Mouse (Mus musculus) spleen, postnatal 14 days (tissue): ENCODE measurements around the gene Tmem127.
"Not testable (repeated sequence)": the region's sequence is repeated elsewhere in the genome, so short reads cannot be mapped to it uniquely, and the experiment has no call there.

ENCODE experiments used
- DNase-seq, 2 experiments: peaks; one replicate each; pipeline ENCODE4 v3.0.0; 2021 to 2022; ENCODE audit warnings: low spot score in 2 of 2

The Tmem127 gene

DNA sequence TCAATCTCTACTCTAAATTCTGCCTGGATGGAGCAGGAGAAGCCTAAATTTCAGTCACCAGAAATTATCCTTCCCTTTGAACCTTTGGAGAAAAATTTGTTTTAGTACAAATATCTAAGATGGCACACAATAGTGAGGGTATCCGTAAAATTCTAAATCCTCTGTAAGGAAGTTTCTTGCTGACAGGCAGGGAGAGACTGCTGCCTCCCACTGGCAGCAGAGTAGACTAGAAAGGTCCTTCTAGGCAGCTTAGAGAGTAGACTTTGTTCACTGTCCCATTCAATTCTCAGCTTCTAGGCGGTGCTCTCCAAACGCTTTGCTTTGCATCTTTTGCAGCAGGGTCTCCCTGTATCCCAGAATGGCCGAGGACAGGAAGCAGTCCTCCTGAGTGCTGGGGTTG is 20.1 kb downstream of the Tmem127 start:
- no peak for DNase-seq

DNA sequence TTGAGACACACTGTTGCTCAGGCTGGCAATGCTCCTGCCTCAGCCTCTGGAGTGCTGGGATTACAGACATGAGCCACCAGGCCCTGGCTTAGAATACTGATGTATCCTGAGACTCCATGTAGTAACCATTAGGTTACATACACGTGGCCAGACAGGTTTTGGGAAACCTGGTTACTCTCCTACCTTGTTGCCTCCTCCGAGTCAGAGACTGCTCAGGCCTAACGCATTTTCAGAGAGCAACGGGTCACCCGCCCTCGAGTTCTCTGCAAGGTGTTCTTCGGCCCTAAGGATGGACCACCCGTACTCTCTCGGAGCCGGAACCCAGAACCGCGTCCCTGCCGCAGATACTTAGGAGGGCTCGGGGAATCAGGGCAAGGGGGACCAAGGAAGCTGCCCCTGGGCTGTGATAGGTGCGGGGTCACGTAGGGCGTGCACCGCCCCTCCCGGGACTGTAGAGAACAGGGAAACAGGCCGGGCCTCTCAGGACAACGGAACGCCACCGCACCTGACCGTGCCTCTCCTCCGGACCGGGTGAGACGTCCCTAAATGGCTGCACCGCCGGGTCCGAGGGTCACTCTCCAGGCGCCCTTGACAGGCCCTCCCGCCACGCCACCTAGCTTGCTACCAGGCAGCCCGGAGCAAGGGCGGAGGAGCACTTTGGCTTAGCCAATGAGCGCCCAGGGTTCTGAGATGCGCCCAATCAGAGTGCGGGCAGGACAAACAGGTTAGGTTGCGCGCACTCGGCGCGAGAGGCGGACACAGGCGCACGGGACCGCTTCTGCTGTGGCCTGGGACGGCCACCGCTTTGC is 22.0 kb downstream of the Tmem127 start, which contains the start of gene Stard7:
Stard7 (plus strand) TSS at position 728 of the 809 bp plus-strand sequence.
- DNase-seq, result peak; percentile 94

DNA sequence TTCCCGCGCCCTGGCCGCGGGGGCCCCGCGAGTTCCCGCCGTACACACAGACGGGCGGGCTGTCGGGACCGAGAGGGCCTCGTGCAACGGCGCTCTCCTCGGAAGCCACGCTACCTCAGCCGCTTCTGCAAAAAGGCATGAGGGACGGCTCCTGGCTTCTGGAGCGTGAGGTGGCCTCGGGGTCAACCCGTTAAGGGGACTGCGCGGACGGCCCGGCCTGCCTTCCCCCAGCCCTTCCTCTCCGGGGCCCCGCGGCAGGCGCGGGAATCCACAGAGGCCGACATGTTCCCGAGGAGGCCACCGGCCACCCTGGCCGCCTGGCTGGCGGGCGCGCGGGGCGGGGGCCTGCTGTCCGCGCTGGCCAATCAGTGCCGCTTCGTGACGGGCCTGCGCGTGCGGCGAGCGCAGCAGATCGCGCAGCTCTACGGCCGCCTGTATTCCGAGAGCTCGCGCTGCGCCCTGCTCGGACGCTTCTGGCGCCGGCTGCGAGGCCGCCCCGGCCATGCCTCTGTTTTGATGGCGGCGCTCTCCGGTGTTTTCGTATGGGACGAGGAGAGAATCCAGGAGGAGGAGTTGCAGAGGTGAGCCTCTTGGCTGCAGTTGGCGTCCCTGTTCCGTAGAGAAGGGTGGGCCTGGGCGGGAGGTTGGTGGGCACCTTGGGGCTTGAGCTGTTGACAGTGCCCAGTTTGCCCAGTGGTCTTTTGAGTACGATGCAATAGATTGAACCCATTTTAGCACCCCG is 22.8 kb downstream of the Tmem127 start:
- DNase-seq, result peak; percentile 71 to 80

DNA sequence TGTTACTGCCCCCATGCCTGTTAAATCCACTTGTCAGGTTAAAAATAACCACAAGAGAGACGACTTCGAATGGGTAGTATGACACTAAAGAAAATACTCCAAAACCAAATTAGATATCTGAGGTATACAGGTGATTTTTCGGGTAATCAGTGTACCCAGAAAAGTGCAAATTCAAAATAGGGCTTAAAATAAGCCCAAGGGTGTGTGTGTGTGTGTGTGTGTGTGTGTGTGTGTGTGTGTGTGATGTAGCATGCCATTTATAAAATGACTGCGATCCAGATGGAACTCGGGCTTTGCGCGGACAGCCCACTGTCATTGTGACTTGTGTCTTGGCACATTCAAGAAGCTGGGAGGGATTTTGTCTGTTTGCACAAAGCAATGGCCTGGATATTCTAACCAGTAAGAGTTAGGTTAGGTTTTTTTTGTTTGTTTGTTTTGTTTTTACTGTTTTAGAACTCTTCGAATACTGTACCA is 23.4 kb downstream of the Tmem127 start:
- DNase-seq, result no peak

DNA sequence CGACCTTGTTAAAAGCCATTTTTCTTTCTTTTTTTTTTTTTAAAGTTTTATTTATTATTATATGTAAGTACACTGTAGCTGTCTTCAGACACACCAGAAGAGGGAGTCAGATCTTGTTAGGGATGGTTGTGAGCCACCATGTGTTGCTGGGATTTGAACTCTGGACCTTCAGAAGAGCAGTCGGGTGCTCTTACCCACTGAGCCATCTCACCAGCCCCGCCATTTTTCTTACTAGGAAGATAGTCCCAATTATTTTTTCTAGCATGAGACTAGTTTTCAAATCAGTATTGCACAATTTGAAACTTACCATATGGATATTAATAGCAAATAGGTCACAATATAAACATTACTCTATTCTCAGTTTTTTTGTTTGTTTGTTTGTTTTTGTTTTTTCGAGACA is 24.3 kb downstream of the Tmem127 start:
- not testable (repeated sequence) for DNase-seq

DNA sequence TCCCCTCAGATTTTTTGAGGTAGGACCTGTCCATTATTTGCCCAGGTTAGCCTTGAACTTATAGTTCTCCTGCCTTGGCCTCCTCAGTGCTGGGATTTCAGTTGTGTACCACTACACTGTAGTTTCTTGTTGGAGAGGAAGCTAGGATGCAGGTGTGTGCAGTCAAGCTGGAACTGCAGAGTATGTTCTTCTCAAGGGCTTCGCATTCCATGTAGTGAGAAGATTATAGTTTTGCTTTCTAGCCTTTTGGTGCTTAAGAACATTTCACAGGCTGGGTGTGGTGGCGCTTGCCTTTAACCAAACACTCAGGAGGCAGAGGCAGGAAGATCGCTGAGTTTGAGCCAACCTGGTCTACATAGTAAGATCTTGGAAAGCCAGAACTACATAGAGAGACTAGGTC is 25.1 kb downstream of the Tmem127 start:
- DNase-seq, result no peak

DNA sequence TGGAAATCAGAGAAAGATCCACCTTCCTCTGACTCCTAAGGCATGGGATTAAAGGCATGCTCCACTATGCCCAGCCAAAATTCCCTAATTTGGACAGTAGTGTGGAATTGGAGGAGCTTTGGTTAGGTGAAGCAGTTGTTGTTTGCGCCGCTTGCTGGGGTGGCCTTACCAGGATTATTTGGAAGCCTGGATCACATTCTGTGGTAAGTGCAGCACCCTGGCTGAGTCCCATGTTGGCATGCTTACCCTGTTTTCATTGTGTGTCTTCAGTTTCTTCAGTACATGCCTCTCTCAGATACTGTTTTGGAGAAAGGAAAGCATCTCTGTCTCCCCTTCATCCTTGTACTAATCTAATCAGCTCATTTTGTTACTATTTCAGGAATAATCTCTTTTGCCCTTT is 26.9 kb downstream of the Tmem127 start:
- DNase-seq, result no peak

DNA sequence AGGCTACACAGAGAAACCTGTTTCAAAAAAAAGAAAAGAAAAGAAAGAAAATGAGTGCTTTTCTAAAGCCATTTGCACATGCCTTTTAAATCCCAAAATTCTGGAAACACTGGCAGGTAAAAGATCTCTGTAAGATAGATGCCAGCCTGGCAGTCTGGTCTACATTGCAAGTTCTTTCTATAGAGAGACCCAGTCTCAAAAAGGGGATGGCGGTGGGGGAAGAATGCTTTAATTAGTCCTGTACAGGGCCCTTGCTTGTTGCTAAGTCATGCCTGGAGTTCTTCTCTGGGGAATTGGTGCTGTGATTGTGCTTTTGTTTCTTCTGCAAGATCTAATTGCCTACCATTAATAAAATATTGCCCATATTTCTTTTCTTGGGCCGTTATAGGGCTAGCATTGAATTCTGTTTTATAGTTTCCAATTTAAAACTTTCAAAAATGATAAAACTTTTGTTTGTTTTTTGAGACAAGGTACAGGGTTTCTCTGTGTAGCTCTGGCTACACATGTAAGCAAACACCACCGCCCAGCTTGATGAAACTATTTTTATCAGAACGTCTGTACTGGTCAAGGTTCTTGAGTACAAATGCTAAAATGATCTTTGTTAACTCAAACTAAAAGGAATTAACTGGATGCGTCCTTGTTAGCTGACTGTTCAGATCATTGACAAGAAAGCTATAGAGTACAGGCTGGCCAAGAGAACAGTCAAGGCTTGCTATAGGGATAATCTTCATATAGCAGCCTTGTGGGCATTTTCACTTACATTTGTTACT is 28.0 kb downstream of the Tmem127 start:
- DNase-seq, result no peak

DNA sequence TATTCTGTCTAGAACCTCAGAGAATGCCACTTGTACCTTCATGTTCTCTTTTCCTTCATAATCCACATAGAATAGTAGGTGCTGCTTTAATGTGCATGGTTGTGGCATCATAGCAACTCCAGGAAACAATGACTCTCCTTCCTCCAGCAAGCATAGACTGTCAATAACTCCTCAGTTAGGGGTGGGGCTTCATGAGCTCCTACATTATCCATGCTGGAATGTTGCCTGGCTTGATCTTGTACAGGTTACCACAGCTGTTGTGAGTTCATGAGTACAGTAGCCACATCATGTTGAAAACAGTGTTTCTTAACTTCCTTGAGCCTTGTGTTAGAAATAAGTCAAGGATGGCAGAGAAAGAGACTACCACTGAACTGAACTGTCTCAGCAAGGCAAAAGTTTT is 30.5 kb downstream of the Tmem127 start:
- no peak for DNase-seq

DNA sequence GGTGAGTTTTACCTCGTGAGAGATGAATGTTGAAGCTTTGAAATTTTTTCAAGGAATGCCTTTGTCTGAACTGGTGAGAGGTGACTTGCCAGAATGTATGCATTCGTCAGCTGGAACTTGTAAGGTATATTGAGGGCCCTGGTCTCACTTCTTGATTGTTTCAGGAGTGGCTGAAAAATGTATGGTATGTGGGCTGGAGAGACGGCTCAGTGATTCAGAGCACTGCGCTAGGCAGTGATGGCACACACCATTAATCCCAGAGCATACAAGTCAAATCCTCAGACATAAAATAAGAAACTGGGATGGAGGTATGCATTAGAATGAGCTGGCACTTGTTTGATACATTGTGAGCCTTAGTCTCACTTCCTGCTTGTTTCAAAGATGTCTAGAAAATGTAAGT is 44.5 kb downstream of the Tmem127 start:
- no peak for DNase-seq

DNA sequence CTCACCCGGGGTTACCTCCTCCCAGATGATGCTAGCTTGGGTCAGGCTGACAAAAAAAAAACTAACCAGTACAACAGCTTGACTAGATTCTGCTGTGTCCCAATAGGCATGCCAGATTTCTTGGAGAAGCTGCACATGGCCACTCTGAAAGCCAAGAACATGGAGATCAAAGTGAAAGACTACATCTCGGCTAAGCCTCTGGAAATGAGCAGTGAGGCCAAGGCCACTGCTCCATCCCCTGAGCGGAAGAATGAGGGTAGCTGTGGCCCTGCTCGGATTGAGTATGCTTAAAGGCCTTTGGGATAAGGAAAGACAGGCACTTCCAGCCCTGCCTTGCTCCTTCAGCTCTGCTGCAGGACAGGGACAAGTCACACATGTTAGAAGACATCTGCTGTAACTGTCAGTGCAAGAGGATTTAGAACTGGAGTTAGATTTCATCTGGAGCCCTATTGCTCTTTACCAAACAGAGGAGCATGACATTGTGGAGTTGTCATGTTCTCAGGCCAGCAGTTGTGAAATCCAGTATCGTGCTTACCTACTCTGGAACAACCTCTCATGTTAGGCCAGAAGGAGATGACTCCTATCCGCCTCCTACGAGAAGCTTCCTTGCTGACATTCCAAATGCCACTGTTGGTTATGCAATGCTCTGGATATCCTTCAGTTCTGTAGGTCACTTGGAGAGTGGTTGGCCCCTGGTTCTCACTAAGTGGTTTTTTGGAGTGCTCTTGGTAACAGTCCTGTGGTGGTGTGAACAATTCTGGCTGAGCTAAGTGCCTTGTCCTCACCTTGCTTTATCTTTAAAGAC is 49.5 kb downstream of the Tmem127 start:
- DNase-seq, result no peak

DNA sequence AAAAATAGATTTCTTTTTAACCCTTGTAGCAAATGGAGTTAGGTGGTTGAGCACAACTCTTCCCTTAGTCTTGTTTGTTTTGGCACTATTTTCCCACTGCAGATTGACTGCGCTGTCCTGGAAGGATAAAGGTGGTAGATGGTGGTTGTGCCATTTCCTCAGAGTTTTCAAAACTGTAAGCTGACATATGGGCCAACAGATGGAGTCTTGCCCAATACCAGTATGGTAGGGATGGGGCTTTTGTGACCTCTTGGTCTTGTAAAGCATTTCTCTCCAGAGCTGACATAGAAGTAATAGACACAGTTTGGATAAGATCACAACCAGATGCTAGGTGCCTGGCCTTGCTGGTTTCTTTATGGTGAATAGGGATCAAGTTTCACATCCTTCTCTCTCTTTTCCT is 50.3 kb downstream of the Tmem127 start:
- no peak for DNase-seq

DNA sequence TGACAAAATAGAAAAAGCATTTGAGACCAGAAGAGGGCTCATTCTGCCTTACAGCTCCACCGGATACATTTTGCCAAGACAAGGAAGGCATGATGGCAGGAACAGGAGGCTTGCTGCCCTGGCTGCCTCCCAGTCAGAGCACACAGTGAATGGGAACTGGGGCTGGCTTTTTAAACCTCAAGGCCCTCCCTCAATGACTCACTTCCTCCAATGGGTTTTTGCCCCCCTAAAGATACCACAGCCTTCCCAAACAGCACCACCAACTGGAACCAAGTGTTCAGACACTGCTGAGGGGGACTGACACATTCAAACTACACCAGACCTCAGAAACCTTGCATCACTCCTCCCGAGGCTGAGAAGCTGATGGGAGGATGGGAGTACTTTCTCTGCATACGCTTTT is 53.0 kb downstream of the Tmem127 start:
- DNase-seq, result no peak

DNA sequence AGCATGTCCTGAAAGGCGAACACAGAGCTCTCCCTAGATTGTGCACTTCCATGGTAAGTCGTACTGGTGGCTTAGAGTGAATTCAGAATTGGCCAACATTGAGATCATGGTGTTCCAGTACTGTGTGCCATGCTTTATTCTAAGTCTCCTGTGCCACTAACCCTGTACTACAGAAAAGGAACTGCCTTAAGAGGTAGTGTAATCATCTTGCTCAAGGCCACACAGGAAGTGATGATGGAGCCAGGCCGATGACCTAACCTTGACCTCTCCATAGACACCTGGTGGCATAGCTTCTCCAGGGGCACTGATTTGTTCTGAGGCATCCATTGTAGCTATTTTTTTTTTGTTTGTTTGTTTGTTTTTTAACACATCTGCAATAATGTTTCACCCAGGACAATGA is 54.2 kb downstream of the Tmem127 start:
- no peak for DNase-seq

DNA sequence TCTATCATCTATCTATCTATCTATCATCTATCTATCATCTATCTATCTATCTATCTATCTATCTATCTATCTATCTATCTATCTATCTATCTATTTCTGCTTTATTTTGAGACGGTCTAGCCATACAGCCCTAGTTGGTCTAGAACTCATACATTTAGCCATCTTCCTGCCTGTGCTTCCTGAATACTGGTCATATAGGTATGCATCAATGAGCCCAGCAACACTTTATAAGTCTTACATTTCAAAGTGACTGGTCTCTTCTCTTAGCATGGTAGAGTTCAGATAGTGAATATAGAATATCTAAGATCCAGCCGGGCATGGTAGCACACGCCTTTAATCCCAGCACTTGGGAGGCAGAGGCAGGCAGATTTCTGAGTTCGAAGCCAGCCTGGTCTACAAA is 56.5 kb downstream of the Tmem127 start:
- not testable (repeated sequence) for DNase-seq

DNA sequence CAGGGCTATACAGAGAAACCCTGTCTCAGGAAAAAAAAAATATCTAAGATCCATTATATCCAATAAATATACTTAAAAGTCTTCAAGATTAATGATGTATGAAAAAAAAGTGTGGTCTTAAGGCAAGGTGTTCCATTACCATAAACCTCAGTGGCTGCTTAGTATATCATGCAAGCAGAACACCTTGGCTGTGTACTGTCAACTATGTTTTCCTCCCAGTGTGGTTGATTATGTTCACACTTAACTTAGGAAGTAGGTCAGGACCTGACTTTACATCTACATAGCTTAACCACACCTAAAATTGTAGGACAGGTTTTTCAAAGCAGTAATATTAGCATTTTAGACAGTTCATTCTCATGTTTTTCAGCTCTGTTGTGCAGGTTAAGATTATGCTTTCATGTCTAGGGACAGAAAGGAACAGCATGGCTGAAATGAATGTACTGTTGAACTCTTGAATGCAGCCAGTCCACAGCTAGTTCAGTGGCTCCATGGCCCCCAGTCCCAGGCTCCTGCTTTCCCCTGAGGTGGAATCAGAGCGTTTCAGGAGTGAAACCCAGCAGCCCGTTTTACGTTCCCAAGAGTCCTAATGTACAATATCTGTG is 57.0 kb downstream of the Tmem127 start:
- no peak for DNase-seq

DNA sequence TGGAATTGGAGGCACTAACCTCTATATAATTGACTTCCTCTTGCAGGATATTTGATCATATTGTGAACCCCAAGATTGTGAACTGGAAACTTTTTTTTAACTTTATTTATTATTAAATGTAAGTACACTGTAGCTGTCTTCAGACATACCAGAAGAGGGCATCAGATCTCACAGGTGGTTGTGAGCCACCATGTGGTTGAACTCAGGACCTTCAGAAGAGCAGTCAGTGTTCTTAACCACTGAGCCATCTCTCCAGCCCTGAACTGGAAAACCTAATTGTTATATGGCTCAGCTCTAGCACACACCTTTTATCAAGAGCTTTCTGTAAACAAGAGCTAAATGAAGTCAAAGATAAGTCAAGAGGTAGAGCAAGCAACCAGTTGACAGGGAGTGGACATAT is 58.4 kb downstream of the Tmem127 start:
- no peak for DNase-seq

DNA sequence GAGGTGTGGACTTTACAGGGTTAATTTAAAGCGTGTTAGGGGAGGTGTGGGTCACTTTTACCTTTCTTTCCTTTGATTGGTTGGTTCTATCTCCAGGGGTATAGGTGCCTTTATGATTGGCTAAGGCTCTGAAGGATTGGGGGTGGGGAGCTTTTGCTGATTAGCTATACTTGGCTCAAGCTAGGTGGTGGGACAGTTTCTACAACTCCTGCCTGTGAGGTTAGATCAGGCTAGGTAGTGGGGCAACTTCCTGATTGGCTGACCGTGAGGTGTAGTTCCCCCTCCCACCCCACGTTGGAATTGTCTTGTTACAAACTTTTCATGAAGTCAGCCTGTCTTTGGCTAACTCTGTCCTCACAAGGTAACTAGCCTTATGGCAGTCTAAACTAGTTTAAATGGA is 59.5 kb downstream of the Tmem127 start:
- no peak for DNase-seq

DNA sequence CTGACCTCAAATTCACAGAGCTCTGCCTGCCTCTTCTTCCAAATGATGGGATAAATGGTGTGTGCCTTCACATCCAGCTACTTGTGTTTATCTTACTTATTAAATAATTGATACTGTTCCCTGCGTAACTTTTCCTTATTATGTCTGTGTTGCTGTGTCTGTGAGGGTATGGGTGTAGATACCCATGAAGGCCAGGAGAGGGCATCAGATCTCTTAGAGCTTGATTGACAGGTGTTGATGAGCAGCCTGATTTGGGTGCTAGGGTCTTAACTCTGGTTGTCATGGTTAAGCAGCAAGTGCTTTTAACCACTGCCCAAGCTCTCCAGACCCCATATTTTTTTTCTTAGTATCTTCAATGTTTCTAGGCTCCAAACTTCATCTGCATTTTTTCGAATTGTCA is 61.0 kb downstream of the Tmem127 start:
- no peak for DNase-seq

DNA sequence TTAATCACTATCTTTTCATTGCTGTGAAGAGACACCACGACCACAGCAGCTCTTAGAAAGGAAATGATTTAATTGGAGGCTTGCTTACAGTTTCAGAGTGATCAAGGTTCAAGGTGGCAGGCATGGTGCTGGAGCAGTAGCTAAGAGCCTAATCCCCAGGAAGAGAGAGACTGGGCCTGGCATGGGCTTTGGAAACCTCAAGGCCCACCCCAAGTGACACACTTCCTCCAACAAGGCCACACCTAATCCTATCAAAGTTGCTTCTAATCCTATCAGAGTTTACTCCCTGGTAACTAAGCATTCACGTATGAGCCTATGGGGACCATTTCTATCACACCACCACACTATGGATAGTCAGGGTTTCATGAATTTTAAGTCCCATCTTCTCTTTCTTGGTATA is 62.5 kb downstream of the Tmem127 start:
- no peak for DNase-seq

DNA sequence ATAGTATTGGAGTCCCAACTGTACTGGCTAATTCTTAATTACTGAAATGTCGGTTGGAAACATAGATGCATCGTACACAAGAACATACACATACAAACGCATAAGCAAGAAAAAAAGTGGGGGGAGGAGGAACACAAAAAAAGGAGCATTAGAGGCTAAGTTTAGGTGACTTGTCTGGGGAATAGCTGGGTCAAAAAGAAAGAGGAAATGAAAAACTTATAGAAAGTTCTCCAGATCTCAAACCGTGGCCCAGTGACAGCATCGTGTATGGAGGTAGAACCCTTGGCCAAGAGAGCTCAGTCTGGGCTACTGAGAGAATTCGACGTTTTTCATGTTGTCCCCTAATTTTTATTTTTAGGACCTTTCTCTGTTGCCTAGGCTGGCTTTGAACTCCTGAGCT is 63.0 kb downstream of the Tmem127 start:
- DNase-seq, result no peak
